Mouse (Mus musculus) gastrocnemius, adult 8-10 months (tissue): ENCODE results near the gene Zfp239. TPM values are rescaled to one million over a fixed set of nuclear protein-coding genes. Genes with fewer than 3 reads are reported as not detected.
"Not testable (repeated sequence)": the region's sequence is repeated elsewhere in the genome, so short reads cannot be mapped to it uniquely, and the experiment has no call there.

Experiments
- DNase-seq, 2 experiments: peaks; one replicate each; pipeline ENCODE4 v3.0.0; 2022; ENCODE audit warnings: low spot score in 2 of 2
- total RNA-seq, 4 experiments: library from RNA; stranded (reverse); gene quantifications; 2 replicates each; pipeline ENCODE4 v1.2.4; 2022

The Zfp239 gene
- total RNA-seq = 1 to 10 TPM; 1.1 to 2.7 (median 1.9) TPM

DNA sequence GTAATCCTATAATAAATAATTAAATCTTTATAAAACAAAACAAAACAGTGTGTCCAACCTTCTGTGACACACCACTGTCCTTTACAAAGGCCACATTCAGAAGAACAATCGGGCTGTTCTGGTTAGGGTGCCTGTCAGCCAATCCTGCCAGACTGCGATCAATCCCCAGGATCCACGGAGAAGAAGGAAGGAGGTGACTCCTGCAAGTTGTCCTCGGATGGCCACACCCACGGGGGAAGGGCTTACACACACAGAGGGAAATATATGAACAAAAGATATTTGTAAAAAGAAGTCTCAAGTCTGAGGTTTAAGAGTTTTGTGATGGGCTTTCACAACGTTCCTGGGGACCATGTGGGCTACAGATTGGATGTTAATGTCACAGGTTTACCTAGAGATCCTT lies at the start of gene Zfp239:
Gene Zfp239, plus strand, starts transcription at position 253 of the 400 bp plus-strand sequence.
- DNase-seq = no peak

DNA sequence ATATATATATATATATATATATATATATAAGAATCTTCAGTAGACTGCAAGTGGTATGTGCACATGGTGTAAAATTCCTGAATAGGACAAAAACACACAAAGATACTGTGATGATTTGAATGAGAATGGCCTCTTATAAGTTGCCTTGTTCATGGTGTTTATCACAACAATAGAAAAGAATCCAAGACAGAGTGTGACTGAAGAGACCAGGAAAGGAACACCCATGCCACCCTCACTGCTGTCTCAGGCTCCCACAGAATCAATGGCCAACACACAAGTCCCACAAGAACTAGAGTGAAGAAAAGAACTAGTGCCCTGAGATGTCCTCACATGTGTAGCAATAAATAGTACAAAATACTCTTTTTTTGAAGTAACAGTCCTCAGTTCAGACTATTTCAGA lies 47.2 kb upstream of the Zfp239 start:
- no peak for DNase-seq

- no peak for DNase-seq
Measured at GRCm38 (mm10) chr6:117817108-117817541, 44.8 kb upstream of the Zfp239 start.

DNA sequence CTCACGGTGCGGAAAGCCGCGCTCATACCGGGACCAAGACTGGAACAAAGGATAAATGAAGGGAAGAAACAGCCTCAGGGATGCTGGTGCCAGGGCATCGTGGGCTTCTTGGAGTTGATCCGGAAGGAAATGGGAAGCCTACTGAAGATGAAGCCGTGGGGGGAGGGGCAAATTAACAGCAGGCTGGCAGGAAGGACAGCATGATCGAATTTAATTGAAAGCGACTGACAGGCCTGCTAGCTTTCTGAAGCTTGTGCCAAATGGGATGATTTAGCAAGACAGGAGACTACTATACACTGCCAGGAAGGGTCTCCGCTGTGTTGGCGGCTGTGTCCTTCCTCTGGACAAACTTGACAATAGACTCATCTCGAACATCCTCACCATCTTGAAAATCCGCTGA lies 41.6 kb upstream of the Zfp239 start:
- no peak for DNase-seq

DNA sequence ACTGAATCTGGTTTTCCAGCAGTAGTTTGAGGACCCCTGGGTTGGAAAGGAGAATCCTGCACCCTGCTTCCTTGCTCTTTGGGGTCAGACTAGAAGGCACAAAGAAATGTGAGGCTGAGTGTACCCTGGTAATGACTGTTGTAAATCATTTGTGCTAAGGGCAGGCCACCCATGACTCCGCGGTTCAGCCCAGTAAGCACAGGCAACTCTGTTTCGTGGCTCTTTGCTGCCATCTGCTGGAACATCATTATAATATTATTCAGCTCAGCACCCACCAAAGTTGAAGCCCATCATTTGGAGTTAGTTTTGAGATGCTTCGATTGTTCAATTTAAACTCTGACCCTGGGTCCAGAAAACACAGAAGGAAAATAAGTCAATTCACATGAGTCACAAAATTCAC lies 36.5 kb upstream of the Zfp239 start:
- peak in 1 of 2 experiments; percentile 20 for DNase-seq

- peak; percentile 17 to 48 for DNase-seq
Measured at GRCm38 (mm10) chr6:117828273-117828672, 33.6 kb upstream of the Zfp239 start.

DNA sequence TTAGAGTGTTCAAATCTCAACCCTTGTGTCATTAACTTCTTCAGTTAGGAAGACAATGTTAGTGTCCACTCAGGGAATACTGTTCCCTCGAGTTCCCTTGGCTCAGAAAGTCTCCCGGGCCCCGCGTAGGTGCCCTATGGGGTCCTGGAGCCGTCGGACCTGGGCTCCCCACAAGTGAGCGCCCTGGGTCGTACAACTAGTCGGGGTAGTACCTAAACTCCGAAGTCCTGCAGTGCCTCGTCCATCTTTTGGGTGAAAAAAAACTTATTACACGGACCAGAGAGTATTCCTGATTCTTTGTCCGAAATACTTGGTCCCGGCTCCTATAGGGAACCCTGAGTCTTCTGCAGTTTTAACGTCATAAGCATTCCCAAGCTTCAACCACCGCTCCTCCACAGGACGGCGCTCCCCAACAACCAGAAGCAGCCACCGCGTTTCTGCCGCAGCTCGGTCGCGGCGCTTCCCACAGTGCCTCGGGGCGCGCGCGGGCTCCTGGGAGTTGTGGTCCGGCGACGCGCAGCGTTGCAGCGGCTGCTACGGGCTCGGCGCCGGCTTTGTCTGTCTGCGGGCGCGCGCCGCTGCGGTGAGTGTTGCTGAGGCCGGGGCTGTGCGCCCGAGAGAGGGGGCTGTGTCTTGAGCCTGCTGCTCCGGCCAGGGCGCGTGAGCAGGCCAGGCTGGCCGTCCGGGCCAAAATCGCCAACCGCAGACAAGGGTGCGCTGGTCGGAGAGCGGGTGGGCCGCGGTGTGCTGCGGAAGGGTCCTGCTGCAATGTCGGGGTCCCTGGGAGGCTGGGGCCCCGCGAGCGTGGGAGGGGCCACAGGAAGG lies 21.0 kb upstream of the Zfp239 start, which contains the start of gene Zfp637:
Gene Zfp637, plus strand, starts transcription at position 495 of the 825 bp plus-strand sequence.
- peak; percentile 76 to 81 for DNase-seq

DNA sequence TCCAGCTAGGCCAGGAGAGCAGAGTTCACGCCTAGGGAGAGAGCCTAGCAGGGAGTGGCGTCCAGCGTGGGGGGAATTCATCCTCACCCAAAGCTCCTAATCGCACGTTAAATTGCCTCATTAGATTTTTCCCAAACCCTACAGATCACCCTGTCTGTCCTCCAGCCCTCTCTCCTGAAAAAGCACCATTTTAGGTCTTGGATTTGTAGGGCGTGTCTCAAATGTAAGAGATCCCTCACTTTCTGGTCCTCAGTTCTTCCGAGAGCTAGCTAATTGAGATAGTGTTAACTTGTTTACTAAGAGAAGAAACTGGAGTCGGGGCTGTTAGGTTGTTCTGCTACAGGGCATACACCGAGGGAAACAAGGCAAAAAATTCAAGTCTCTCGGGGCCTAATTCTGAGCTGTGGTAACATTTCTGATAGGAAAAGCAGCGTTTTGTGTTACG lies 20.4 kb upstream of the Zfp239 start:
- DNase-seq = no peak

DNA sequence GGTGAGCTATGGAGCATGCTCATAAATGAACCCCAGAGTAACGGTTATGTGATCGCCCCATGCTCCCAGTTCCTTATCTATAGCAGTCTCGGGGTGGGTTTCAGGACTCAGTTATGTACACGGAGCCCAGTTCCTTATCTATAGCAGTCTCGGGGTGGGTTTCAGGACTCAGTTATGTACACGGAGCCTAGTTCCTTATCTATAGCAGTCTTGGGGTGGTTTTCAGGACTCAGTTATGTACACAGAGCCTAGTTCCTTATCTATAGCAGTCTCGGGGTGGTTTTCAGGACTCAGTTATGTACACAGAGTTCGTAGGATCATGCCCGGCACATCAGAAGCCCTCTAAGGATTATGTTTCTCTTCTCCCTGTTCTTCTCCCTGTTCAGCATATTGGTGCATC lies 17.3 kb upstream of the Zfp239 start:
- no peak for DNase-seq

- not testable (repeated sequence) for DNase-seq
Measured at GRCm38 (mm10) chr6:117846671-117847070, 15.2 kb upstream of the Zfp239 start.

GRCm38 (mm10) chr6:117847772-117848171 lies 14.1 kb upstream of the Zfp239 start:
- DNase-seq = no peak

DNA sequence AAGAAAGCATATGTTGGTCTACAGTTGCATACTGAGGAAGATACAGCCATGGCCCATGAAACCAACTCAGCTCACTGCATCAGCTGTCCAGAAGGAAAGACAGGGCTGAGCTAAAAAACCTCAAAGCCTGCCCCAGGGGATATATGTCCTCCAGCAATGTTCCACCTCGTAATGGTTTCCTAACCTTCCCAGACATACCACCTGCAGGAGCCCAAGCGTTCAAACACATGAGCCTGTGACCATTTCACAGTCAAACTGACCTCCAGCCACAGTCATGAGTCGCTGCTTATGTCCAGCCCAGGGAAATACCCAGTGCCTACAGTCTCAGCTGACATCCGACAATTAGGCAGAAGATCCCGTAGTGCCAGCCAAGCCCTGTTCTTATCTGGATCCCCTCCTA lies 13.3 kb upstream of the Zfp239 start:
- DNase-seq = no peak

DNA sequence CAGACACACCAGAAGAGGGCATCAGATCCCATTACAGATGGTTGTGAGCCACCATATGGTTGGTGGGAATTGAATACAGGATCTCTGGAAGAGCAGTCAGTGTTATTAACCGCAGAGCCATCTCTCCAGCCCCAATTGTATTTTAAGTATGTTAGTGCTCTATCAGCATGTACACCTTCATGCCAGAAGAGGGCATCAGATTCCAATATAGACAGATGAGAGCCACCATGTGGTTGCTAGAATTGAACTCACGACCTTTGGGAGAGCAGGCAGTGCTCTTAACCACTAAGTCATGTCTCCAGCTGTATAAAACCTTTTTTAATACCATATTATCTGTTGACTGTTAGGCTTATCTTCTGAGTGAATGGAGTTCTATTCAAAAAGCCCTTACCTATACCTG lies 10.2 kb upstream of the Zfp239 start:
- DNase-seq = no peak

DNA sequence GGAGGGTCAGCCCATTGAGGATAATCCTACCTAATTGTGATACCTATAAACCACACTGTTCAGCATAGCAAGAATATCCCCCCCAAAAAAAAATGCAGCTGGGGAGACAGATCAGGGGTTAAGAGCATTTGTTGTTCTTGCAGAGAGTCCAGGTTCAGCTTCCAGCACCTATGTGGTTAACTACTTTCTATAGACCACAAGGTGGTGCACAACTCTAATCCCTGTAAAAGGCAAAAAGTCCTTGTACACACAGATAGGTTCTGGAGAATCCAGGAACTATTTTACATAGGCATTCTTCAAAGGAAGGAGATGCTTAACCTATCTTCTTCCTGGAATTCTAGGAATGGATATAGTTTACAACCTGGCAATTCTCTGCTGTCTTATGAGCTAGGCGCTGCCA lies 3.9 kb upstream of the Zfp239 start:
- DNase-seq = no peak

- DNase-seq = no peak
Measured at GRCm38 (mm10) chr6:117862465-117862864, 565 bp downstream of the Zfp239 start.

- DNase-seq = peak in 1 of 2 experiments; percentile 15
Measured at GRCm38 (mm10) chr6:117862899-117863620, 1.2 kb downstream of the Zfp239 start.

DNA sequence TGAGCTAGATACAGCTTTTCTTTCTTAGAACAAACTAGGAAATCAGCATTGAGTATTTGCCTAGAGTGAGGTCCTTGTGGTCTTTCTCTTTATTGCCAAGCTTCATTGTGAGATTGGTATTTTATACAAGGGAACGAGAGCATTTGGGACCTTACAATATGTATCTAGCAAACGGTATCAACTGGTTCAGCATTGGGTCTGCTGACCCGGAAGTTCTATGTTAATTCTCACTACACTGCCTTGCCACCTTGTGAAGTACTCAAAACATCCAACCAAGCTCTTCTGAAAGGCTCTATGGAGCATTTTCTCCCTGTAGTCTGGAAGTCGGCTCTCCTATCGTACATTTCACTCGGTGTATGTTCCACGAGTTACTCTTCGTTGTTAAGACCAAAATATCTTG lies 1.9 kb downstream of the Zfp239 start:
- no peak for DNase-seq

DNA sequence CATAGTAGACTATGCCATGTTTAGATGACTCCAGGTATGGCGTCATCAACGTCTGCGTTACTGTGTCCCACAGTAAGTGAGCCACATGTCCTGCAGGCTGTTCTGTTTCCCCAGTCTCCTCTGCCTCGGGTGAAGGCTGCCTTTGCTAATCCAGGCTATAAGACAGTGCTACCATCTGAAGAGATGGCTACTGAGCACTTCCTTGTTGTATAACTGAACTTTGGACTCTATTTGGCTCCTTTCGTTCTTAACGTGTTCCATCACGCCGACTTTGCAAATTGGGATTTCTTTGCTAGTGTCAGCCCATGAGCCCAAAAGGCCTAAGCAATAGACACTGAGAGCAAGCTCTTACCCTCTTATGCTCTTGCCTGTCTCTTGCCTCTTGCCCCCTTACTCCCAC lies 6.3 kb downstream of the Zfp239 start:
- no peak for DNase-seq

DNA sequence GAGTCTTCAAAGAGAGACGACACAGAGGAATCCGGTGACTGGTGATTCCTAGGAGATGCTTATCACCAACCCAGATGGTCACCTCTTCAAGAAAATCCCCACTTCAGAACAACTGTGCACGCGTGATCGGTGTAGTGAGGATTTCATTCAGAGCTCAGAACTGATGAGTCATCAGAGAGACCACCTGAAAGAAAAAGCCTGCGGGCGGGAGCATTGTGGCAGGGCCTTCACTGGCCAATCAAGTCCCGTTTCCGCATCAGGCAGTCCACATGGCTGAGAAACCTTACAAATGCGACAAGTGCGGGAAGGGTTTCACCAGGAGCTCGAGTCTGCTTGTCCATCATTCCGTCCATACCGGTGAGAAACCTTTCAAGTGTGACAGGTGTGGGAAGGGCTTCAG lies 9.1 kb downstream of the Zfp239 start:
- no peak for DNase-seq

DNA sequence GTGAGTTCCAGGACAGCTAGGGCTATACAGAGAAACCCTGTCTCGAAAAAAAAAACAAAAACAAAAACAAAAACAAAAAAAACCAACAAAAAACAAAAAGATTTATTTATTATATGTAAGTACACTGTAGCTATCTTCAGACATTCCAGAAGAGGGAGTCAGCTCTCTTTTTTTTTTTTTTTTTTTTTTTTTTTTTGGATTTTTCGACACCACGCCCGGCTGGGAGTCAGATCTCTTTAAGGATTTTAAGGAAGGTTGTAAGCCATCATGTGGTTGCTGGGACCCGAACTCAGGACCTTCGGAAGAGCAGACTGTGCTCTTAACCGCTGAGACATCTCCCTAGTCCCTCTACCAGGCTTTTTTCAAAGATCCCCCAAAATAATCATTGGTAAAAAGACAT lies 11.6 kb downstream of the Zfp239 start:
- DNase-seq = not testable (repeated sequence)

DNA sequence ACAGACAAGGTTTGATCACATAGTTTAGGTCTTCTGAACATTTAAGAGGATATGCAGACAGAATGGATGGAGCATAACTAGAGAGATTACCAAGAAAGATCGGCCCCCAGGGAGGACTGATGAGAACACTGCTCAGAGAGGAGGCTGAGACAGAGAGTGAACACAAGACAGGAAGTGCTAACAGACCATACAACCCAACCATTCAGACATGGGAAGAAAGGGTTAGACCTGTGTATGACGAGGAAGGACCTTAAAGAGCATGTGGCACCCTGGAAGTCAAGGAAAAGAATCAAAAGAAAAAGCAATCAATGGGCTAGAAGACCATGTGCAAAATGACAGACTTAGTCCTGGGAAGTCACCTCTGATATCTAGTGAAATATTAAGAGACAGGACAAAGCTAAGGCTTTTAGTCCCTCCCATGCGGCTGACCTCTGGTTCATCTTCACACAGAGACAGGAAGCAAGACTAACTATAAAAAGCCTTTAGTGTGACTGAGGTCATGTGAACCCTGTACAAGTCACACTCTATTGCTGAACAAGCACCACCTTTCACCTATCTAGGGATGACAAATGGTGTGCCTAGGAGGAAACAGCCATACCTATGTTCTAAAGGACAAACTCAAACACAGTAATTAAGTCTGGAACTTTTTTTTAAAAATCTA lies 12.9 kb downstream of the Zfp239 start:
- DNase-seq = no peak
